Mouse (Mus musculus) kidney, adult 2 months (tissue): Measurements from ENCODE around the gene Kirrel3.

ENCODE experiments used
- CTCF ChIP-seq: fragments of 200-500 bp; conservative IDR thresholded peaks from 2 replicates; pipeline ENCODE4 v1.5.1; 2011; ENCODE audit warnings: low read depth, mild to moderate bottlenecking, control low read depth, low read length, moderate library complexity, mixed read lengths; ENCODE audit not compliant: insufficient read depth, insufficient read length
- POLR2A ChIP-seq: fragments of 200-500 bp; IDR thresholded peaks from one replicate; pipeline ENCODE4 v1.6.1; 2011; ENCODE audit warnings: low read depth, low read length, control low read depth

GRCm38 (mm10) chr9:35024591-35025496 is 539.1 kb downstream of the Kirrel3 start:
- TF ChIP-seq CTCF (no peak), POLR2A (no peak)
